Mouse (Mus musculus) ES-CJ7 (cell line): ENCODE measurements at regions not wholly inside any gene's neighbourhood (a gene's known extent, or its start where the extent isn't known, plus 50 kb on each side); places are given as distances from the start of the nearest gene placed in this dataset.
A peak's percentile ranks its signal among the peaks of the same experiment; 100 is the strongest.

Experiments used
- DNase-seq: peaks from one replicate; pipeline ENCODE4 v3.0.0; 2011; ENCODE audit warnings: low read depth, low spot score

DNA sequence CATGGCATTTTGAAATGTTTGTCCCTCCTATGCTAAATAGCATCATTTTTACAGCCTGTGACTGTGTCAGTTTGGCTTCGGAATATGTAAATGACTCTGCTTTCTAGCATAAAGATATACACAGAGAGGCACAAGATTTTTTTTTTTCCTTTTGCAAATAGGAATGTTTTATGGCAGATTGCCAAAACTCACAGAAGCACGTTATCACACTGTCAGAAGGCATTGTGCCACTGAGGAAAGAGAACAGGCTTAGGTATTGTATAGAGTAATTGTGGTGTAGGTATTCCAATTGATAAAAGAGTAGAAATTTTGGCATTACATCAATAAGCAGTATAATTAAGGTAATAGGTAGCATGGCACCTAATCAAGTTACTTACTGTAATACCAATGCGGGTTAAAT lies 988.5 kb upstream of the Tenm2 start:
- DNase-seq = no peak

DNA sequence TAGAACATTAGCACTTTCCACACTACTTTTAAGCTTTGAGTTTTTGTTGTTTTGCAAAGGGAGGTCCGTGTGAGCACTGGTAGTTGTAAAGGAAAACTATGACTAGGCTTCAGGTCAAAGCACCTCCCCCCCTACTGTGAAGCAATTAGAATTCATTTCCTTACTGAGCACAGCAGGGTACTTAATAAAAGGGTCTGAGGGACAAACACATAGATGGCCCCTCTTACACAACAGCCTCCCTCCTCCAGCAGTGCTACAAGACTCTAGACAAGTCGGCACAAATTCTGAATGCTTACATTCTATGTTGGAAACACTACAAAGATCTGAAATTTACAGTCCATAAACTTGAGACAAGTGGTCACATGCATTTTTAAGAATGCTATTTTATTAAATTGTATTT lies 967.6 kb upstream of the Tenm2 start:
- no peak for DNase-seq

DNA sequence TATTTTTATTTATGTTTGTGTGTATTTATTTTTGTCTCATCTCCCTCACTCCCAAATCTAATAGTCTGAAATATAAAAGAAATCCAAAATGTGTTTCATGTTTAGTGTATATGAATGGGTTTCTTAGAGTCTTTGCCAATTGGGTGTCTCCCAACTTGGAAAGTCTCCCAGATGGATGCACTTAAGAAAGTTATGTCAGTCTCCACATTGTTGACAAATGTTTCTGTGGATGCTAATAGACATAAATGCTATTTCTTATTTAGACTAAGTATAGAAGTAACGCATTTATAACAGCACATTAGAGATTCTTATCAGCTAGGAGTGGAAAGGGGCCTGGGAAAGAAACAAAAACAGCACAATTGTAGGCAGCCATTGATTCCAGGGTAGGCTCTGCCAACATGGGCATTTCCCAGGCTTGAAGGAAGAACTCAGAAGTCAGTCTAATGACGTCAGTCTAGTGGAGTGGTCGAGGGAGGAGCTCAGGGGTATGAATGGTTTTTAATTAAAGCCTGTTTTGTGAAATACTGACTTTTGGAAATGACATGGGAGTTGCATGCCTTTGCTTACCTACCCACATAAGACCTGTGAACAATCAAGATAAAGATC lies 965.5 kb upstream of the Tenm2 start:
- no peak for DNase-seq

DNA sequence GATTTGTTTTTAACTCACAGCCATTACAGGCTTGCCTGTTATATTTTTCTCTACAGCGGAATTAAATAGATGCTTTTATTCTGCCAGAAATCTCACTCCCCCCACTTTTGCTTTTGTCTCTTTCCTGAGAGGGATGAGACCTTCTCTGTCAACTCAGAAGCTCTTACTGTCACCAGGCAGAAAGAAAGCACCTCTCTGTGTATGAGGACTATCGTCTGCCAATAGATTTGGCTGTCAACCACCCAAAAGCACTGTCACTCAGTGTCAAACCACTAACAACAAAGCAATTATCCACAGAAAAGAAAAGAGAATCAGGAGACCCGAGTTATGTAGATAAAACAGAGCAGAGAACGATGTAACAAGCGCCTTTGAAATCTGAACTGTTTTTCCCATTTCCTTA lies 958.0 kb upstream of the Tenm2 start:
- DNase-seq = no peak

DNA sequence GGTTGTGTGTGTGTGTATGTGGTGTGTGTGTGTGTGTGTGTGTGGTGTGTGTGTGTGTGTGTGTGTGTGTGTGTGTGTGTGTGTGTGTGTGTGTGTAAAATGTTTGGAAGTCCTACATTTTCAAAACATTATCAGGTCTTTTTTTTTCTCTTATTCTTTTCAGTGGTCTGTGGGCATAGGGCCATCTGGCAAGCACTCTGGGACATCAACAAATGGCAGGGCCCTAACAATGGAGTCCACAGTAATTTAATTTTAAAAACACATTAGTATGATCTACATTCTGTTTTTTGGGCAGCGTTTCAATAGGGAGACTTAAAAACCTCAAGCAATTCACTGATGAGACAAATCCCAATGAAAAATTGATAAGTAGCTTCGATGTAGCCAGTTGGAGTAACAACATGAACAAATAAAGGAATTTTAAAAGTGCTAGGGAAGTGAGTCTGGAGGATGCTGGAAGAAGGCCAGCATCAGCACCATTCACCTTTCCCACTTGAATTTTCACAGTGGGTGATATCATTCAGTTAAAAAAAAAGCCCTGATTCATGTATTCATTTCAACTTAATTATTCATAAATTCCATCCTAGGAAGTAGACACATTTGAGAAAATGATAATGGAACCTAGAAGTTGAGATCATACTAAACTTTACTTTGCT lies 956.3 kb upstream of the Tenm2 start:
- no peak for DNase-seq

DNA sequence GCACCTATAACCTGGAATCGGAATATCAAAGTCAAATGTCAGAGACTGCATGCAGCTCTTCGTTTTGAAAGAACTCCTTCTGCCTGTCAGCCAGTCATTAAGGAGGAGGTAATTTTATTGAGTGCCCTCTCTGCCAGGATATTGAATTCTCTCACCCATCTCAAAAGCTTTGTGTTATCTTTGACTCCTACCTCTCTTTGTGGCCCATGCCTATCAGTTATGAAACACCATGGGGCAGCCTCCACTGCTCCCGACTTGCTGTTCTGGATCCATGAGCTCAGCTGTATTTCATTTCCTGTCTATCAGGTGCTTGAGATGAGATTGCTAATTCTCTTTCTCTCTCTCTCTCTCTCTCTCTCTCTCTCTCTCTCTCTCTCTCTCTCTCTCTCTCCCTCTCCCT lies 955.7 kb upstream of the Tenm2 start:
- no peak for DNase-seq

DNA sequence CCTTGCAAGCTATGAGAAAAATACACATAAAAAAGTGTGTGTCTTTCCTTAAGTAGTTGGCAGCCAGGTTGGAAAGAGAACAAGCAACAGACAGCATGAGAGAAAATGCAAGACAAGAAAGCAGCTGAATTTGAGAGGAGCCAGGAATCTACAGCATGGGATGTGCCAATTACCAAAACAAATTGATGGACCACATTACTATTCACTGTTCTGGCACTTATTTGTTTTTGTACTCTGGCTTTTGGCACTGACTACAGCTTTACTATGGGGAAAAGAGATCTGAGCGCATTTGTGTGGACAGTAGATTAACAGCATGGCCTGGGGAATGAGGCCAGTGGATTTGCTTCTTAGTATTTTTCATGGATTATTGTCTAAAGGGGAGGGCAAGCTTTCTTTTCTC lies 935.0 kb upstream of the Tenm2 start:
- no peak for DNase-seq

DNA sequence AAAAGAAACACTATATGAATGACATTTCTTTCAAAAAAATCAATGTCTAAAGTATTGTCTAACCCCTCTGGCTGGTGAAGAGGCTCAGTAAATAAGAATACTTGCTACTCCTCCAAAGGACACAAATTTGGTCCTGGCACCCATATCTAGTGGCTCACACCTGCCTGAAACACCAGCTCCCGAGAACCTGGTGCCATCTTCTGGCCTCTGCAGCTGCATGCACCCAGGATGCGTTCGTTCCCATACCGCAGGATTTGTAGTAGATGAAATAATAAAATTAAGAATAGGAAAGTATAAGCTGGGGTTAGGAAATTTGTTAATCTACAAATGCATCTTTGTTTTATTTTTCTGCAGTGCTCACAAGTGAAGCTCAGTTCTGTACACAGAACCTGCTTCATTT lies 922.5 kb upstream of the Tenm2 start:
- peak; percentile 4 for DNase-seq

DNA sequence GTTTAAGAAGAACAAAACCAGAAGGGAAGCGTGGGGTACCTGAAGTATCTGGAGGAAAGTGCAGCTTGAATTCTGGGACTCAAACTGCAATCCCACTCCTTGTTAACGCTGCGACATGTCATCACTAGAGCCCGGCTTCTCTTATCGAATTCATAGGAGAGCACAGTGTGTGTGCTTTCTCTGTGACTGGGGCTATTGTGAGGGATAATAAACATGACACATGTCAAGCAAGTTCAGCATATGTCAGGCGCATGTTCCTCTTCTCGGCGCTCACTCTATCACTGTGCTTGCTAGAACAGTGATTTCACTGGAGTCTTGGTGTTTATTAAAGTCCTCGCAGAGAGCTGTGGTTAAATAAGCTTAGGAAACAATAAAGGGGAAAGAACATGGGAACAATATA lies 921.2 kb upstream of the Tenm2 start:
- no peak for DNase-seq

DNA sequence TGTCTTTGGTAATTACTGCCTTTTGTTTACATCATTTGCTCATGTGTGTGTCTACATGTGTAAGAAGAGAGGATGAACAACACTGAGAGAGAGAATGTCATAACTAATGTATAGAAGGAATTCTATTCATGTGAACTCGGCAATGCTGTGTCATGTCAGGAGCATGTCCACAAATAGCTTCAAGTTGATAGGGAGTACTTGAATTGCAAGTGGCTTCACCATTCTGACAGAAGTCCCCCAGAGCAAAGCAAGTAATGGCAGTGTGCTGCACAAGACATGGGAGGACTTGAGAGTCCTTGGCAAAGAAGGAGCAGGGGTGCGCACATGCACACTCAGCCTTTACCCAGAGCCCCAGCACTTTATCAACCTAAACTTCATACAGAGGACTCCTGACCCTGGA lies 919.9 kb upstream of the Tenm2 start:
- DNase-seq = no peak

DNA sequence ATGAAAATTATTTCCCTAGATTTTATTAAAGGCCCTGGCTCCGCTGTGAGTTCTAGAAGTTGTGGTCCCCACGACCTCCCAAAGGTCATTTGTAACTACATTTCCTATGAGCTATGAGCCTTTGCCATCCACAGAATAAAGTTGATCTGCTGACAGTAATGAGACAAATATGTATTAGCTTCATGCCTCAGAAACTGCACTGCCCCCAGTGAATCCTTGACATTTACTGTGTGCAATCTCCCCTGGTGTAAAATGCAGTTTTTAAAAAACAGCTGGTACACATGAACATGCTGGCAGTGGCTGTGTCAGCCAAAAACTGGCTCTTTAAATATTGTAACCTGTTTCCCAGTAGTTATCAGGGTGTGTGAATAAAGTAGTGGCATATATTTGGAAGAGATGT lies 907.7 kb upstream of the Tenm2 start:
- no peak for DNase-seq

DNA sequence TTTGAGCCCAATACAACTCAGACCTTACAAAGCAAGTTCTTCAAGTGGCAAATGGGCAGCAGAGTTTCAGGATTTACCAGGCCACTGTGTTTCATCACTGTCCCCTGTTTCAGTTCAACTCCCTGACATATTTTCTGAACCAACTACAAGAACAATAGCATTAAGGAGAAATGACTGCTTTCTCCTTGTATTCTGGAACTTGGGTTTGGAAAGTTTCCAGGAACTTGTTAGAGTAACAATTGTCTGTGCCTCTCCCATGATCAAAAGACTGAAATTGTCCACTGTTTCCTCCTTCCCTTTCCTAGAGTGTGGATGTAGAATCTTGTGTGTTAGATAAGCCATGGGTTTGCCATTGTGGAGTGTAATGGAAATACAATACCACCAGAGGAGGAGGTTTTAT lies 893.1 kb upstream of the Tenm2 start:
- no peak for DNase-seq

DNA sequence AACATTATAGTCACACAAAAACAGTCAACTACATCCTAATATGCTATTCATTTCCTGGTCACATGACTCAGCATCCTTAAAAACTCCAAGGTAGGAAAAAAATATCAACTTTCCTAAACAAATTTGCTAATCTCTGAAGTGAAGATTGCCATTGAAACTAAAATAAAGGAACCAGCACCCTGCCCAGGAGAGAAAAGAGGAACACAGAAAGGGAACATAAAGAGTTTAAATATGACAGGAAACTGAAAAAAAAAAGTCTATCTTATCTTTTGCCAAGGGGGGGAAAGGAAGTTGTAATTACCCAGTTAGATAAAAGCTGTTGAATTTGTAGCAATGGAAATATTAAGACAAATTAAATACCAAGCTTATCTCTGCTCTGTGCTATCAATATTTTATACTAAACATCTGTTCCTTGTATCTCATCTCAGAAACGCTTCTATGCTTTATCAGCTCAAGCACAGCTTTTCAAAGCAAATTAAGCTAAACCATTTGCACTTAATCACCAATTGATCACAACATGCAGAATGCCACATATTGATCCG lies 888.1 kb upstream of the Tenm2 start:
- no peak for DNase-seq

DNA sequence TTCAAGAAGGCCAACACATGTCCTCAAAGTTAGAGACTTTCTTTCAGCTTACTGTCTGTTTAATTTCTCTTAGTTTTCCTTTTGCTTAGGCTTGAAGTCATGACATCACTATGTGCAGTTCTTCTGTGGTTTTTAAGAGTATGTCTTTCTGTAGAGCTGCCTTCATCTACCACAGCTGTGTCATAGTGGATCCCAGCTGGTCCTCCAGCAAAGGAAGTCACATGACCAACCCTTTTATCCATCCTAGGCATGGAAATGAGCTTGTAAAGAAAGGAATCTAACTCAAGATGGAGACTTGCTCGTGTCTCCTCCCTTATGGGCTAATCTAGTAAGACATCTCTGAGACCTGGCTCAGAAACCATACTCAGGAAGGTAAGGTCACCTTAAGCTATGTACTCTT lies 886.7 kb upstream of the Tenm2 start:
- peak; percentile 5 for DNase-seq

DNA sequence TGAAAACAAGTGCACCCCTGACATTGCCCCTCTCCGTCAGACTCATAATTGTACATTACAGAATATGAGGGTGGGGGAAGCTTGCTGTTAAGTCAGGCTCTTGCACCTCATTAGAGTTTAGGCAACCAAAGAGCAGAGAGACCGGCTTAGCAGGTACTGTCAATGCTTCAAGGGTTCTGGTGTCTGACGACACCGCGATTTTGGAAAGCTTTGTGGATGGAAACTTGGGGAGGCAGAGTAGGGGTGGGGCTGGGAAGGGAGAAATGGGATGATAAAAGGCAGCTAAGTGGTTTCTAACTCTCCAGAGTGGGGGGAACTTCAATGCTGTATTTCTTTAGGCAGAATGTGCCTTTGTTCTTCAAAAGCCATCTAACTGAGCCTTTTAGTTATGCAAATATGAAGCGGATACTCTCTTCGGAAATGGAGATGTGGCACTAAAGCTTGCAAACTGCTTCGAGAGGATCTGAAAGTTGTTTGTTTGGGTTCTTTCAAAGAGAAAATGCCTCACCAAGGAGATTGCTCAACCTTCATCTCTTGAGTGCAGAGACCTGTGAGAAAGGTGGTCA lies 885.4 kb upstream of the Tenm2 start:
- DNase-seq = peak; percentile 93

DNA sequence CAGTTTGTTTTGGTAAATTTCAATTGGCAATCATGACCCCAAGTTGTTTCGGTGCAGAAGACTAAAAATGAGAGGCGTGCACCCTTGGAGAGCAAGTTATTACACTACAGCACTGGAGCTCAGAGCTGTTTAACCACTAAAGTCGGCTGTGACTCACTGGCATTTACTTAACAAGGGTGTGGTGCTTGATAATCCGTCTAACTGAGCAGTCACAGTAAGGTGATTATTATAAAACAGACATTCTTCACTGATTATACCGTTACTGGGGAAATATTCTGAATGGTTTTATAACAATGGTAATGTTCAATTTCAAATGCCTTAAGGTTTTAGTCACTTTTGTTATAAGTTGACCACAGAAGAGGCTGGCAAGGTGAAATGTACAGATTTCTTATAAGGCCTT lies 882.0 kb upstream of the Tenm2 start:
- no peak for DNase-seq

DNA sequence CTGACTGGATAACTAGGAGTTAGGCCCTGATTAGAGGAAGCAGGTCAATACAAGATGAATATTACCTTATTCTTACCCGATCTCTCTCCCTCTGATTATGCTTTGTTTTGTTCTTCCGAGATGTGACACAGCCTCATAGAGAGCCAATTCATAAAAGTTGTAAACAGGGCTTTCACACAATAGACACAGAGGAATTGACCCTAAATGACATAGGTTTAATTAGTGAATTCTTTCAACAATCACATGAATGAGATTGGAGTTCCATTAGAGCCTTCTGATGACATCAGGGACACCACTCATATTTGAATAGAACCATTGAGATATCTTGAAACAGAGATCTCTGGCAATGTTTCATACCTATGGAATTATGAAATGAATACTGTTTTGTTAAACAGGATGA lies 856.4 kb upstream of the Tenm2 start:
- no peak for DNase-seq

DNA sequence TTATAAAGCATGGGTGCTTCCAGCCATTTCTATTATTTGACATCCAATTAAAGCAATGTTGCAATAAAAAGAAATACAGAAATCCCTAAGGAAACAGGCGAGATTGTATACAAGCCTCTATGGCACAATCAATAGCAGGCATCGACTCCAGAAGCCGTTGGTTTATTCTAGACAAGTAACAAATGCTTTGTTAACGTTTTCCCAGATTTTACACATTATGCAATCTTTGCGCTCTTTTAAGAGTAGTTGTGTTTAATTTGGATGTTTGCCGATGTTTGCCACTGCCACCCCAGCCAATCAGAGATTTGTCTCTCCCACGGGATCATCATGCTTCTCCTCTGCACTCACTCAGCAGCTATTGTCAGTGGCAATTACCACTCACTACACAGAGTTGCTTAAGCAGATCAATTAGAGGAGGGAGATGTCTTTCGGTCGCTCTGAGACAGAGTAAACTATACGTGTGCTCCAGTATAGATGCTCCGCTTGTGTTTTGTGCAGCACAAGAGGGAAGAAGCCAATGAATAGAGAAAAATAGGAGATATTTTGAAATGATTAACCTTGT lies 839.5 kb upstream of the Tenm2 start:
- no peak for DNase-seq

DNA sequence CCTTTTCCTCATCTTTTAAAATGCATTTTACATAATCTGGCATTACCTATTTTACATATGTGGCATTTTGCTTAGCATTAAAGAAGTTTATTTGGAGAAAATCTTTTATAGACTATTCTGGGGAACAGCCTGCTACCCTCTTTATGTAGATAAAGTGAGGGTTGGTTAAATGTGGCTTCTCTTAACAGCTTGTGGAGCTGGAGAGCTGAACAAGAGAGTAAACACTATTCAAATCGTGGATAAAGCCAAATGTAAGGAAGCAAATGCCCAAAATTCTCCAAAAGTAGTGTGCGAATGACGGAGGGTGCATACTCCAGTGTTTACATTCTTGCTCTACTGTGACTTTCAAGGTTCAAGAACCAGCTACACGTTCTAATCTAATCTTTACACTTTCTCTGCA lies 833.9 kb upstream of the Tenm2 start:
- DNase-seq = no peak

DNA sequence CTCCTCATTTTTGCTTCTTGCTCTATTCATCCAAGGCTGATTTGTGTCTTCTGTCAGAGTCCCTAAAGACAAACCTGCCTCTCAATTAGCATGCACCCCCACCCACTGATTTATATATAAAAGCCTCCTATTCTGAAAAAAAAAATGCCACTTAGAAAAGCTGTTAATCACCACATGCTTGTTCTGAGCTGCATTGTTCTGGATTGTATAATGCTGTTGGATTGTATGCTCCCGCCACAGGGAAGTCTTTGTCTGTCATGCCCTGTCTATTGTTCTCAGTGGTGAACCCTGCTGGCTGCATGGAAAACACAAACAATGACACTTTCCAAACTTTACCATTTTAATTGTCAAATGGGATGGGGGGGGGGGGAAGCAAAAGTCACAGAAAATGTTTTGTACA lies 831.9 kb upstream of the Tenm2 start:
- peak; percentile 3 for DNase-seq

DNA sequence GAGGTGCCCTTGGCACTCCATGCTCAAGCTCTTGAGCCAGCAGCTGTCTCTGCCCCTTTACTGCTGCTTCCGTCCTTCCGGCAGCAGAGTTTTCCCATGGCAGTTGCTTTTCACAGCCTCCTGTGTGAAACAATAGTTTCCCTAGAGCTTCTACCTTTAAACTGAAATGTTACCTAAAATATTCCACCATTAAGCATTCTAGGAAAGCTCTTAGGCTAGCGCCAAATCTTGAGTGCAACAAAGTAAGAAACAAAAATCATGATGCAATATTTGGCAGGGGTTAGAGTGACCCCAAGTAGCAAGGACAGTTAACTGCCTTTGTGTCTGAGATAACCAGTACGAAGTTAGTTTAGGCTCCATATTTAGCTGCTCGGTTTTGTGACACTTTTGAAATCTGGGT lies 830.3 kb upstream of the Tenm2 start:
- DNase-seq = no peak

DNA sequence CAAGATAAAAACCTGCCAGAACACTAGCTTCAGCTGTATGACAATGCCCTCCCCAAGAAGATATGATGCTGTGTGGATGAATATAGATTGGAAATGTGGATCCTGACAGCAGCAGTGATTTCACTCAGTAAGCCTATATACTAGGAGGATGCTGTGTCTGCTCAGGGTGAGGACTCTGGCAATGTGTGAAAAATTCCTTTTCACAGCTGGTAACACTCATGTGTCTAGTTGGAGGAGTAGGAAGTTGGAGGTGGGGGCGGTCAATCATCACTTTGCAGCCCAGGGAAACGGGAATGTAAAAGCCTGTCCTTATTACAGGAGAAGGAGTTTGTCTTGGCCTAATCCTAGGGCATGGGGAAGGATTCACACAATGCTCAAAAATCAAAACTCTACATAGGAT lies 824.3 kb upstream of the Tenm2 start:
- DNase-seq = no peak

DNA sequence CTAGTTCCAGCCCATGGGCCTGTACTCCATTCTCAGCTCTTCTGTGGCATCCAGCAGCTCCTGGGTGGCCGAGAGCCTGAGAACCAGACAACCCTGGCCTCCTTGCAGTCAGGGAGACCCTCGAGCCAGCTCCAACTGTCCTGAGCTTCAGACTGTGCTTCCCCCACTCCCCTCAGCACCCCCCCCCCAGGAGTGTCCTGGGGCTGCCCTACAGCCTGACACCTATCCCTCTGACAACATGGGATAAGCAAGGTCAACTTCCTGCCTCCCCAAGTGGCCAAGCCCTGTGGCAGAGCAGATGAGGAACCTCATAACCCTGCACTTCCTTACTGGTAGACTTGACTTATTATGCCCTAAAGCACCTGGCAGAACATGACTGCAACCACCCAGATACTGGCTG lies 823.1 kb upstream of the Tenm2 start:
- DNase-seq = no peak
